Mouse (Mus musculus): ENCODE data around the gene Dscam. TPM values are rescaled to one million over a fixed set of nuclear protein-coding genes. Genes with fewer than 3 reads are reported as not detected.

Gene Dscam
- polyA plus RNA-seq, 1 experiment from 2014 or later = not detected

GRCm38 (mm10) chr16:96754971-96755504, 415.5 kb downstream of the Dscam start:
- peaks cover 3% of the 10 kb centered on the region; the same call in 1 of the 2 replicates for H3K27me3 ChIP-seq (ENCODE audit: control insufficient read depth, insufficient read depth, low read length)
- no peaks in the 10 kb centered on the region for H3K4me1 ChIP-seq (ENCODE audit: control insufficient read depth, insufficient read depth, low read length)
- H3K9me3 ChIP-seq (ENCODE audit: control insufficient read depth, low read length) = no peaks in the 10 kb centered on the region
- no peaks in the 10 kb centered on the region for H3K36me3 ChIP-seq (ENCODE audit: control insufficient read depth, insufficient read depth, low read length)
- H3K4me2 ChIP-seq (replicated peaks; ENCODE audit: low read depth, low read length) = no peak overlapping the region
- 75% methylated on average over 6 of the region's 6 CpGs for WGBS
- no peak for ATAC-seq (ENCODE audit: low FRiP score, low TSS enrichment)
- no peak overlapping the region for H3K9ac ChIP-seq (ENCODE audit: low read depth, low read length)
- H3K27ac ChIP-seq (ENCODE audit: low read depth, low read length) = no peak overlapping the region
- H3K4me3 ChIP-seq (ENCODE audit: low read length) = no peak overlapping the region

DNA sequence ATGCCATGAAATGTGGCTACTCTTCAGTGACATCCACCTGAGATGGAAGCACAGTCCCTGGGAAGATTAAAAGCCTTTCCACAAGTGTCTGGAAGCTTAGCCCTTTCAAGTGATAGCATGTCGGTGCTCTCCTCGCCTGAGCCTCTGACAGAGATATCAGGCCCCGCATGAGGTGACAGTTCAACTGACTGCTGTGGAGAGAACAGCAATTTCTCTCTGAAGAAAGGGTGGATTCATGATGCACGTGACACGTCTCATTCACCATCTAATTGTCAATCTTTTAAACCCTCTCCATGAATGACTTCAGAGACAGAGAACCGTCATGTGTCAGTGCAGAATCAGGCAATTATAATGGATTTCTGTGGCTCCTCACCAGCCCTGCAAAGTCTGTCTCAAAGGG, 416.2 kb downstream of the Dscam start:
- Histone ChIP-seq H3K27me3 (ENCODE audit: control insufficient read depth, insufficient read depth, low read length) (peaks cover 3% of the 10 kb centered on the region; the same call in 1 of the 2 replicates), H3K36me3 (ENCODE audit: control insufficient read depth, insufficient read depth, low read length) (no peaks in the 10 kb centered on the region), H3K9me3 (ENCODE audit: control insufficient read depth, low read length) (no peaks in the 10 kb centered on the region), H3K4me2 (replicated peaks; ENCODE audit: low read depth, low read length) (no peak overlapping the region), H3K4me3 (ENCODE audit: low read length) (no peak overlapping the region), H3K9ac (ENCODE audit: low read depth, low read length) (no peak overlapping the region), H3K27ac (ENCODE audit: low read depth, low read length) (no peak overlapping the region), H3K4me1 (ENCODE audit: control insufficient read depth, insufficient read depth, low read length) (no peaks in the 10 kb centered on the region)
- WGBS = 70% methylated on average over 6 of the region's 6 CpGs
- ATAC-seq (ENCODE audit: low FRiP score, low TSS enrichment) = no peak

DNA sequence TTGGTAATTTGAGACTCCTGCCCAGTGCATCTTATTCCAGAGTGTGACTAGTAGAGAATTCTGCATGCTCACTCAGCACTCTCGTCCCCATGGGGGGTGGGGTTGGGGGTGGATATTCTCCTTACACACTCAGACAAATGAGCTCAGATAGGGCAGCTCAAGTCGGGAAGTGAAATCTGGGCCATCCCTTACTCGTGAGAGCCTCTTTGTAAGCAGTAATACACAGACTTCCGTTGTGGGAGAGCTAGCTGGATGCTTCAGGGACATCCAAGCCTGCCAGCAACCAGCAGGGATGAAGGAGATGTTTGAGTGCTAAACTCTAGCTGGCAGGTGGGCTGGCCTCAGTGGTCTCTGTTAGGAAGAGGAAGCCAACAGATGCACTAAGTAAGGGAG, 416.8 kb downstream of the Dscam start:
- ATAC-seq (ENCODE audit: low FRiP score, low TSS enrichment) = no peak
- WGBS = 36% methylated on average over 4 of the region's 4 CpGs
- no peak overlapping the region for H3K27ac ChIP-seq (ENCODE audit: low read depth, low read length)

GRCm38 (mm10) chr16:96753164-96753780, 417.3 kb downstream of the Dscam start:
- Histone ChIP-seq H3K4me1 (ENCODE audit: control insufficient read depth, insufficient read depth, low read length) (no peaks in the 10 kb centered on the region), H3K4me2 (replicated peaks; ENCODE audit: low read depth, low read length) (no peak overlapping the region), H3K27me3 (ENCODE audit: control insufficient read depth, insufficient read depth, low read length) (no peaks in the 10 kb centered on the region; the same call in 1 of the 2 replicates), H3K9ac (ENCODE audit: low read depth, low read length) (no peak overlapping the region), H3K4me3 (ENCODE audit: low read length) (no peak overlapping the region), H3K9me3 (ENCODE audit: control insufficient read depth, low read length) (no peaks in the 10 kb centered on the region), H3K27ac (ENCODE audit: low read depth, low read length) (no peak overlapping the region), H3K36me3 (ENCODE audit: control insufficient read depth, insufficient read depth, low read length) (no peaks in the 10 kb centered on the region)
- 80% methylated on average over 2 of the region's 2 CpGs for WGBS
- no peak for ATAC-seq (ENCODE audit: low FRiP score, low TSS enrichment)

More for the DNA sequence above, 416.8 kb downstream of the Dscam start:
- Histone ChIP-seq H3K4me2 (replicated peaks; ENCODE audit: low read depth, low read length) (no peak overlapping the region), H3K4me1 (ENCODE audit: control insufficient read depth, insufficient read depth, low read length) (no peaks in the 10 kb centered on the region), H3K27me3 (ENCODE audit: control insufficient read depth, insufficient read depth, low read length) (peaks cover 3% of the 10 kb centered on the region; the same call in 1 of the 2 replicates), H3K4me3 (ENCODE audit: low read length) (no peak overlapping the region), H3K36me3 (ENCODE audit: control insufficient read depth, insufficient read depth, low read length) (no peaks in the 10 kb centered on the region), H3K9me3 (ENCODE audit: control insufficient read depth, low read length) (no peaks in the 10 kb centered on the region), H3K9ac (ENCODE audit: low read depth, low read length) (no peak overlapping the region)

GRCm38 (mm10) chr16:96742475-96743255, 427.9 kb downstream of the Dscam start:
- no peak overlapping the region for H3K4me2 ChIP-seq (replicated peaks; ENCODE audit: low read depth, low read length)
- no peak overlapping the region for H3K27ac ChIP-seq (ENCODE audit: low read depth, low read length)
- H3K36me3 ChIP-seq (ENCODE audit: control insufficient read depth, insufficient read depth, low read length) = no peaks in the 10 kb centered on the region
- H3K27me3 ChIP-seq (ENCODE audit: control insufficient read depth, insufficient read depth, low read length) = no peaks in the 10 kb centered on the region
- no peaks in the 10 kb centered on the region for H3K4me1 ChIP-seq (ENCODE audit: control insufficient read depth, insufficient read depth, low read length)
- H3K9me3 ChIP-seq (ENCODE audit: control insufficient read depth, low read length) = no peaks in the 10 kb centered on the region
- WGBS = 71% methylated on average over 5 of the region's 5 CpGs
- H3K4me3 ChIP-seq (ENCODE audit: low read length) = no peak overlapping the region
- ATAC-seq (ENCODE audit: low FRiP score, low TSS enrichment) = no peak
- no peak overlapping the region for H3K9ac ChIP-seq (ENCODE audit: low read depth, low read length)

GRCm38 (mm10) chr16:96741336-96741735, 429.2 kb downstream of the Dscam start:
- WGBS = 83% methylated on average over 1 of the region's 1 CpGs
- Histone ChIP-seq H3K27me3 (ENCODE audit: control insufficient read depth, insufficient read depth, low read length) (no peaks in the 10 kb centered on the region), H3K9ac (ENCODE audit: low read depth, low read length) (no peak overlapping the region)

DNA sequence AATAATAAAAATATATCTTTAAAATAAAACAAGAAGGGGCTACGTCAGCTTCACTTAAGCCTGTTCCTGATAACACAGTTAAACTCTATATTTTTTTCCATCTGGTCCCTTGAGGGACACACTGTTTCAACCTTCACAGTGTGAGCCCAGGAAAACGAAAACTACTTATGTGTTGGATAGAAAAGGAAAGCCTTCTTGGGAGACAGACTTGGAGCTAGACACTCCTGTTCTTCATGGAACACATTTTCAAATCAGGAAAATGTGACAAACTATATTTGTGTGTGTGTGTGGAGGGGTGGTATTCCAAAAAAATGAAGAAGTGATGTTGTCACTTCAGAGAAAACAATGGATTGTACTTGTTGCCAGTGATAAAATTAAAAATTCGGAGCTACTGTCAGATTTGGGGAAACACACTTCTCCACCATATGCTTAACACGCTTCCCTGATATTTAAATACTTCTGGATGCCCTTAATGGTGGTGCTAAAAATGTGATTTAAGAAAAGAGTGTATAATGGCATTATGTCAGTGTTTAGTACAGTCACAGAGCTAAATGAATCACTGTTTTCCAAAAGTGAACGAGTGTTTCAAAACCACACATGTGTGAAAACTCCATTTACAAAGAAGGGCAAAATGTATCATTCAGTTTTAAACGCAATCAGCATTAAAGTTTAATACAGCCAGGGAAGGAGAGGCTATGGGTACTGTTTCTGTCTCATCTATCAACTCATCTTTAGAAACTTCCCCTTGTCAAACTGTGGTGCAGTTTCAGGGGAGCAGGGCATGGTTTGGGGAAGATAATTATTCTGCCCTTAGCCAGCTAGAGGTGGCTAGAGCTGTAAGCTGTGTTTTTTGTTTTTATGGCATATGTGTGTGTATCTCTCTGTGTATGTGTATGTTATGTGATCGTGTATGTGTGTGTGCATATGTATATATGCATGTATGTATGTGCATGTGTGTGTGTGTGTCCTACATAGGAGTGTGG, 430.2 kb downstream of the Dscam start:
- Histone ChIP-seq H3K36me3 (ENCODE audit: control insufficient read depth, insufficient read depth, low read length) (no peaks in the 10 kb centered on the region), H3K9ac (ENCODE audit: low read depth, low read length) (no peak overlapping the region), H3K4me3 (ENCODE audit: low read length) (no peak overlapping the region), H3K4me2 (replicated peaks; ENCODE audit: low read depth, low read length) (no peak overlapping the region), H3K27ac (ENCODE audit: low read depth, low read length) (no peak overlapping the region), H3K27me3 (ENCODE audit: control insufficient read depth, insufficient read depth, low read length) (no peaks in the 10 kb centered on the region), H3K9me3 (ENCODE audit: control insufficient read depth, low read length) (no peaks in the 10 kb centered on the region), H3K4me1 (ENCODE audit: control insufficient read depth, insufficient read depth, low read length) (no peaks in the 10 kb centered on the region)
- WGBS = 83% methylated on average over 7 of the region's 7 CpGs
- no peak for ATAC-seq (ENCODE audit: low FRiP score, low TSS enrichment)

More at GRCm38 (mm10) chr16:96741336-96741735, 429.2 kb downstream of the Dscam start:
- H3K36me3 ChIP-seq (ENCODE audit: control insufficient read depth, insufficient read depth, low read length) = no peaks in the 10 kb centered on the region
- H3K4me1 ChIP-seq (ENCODE audit: control insufficient read depth, insufficient read depth, low read length) = no peaks in the 10 kb centered on the region
- no peak overlapping the region for H3K4me3 ChIP-seq (ENCODE audit: low read length)
- no peak for ATAC-seq (ENCODE audit: low FRiP score, low TSS enrichment)
- H3K27ac ChIP-seq (ENCODE audit: low read depth, low read length) = no peak overlapping the region
- H3K9me3 ChIP-seq (ENCODE audit: control insufficient read depth, low read length) = no peaks in the 10 kb centered on the region
- H3K4me2 ChIP-seq (replicated peaks; ENCODE audit: low read depth, low read length) = no peak overlapping the region

DNA sequence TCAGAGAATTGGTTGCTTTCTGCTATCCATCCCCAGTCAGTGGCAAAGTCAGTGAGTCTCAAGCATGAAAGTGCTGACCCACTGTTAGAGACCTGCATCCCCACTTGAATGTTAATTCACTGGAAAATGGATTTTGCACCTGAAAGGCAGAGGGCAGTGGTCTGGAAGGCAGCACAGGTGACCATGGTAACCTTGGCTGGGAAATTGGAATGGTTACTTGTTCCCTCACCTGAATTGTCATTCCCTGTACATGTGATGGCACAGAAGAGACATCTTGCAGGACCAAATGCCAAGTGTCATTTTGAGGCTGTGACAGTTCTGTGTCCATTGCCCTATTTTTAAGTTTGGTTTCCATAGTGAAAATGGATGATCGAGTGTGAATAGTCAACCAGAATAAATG, 434.1 kb downstream of the Dscam start:
- 84% methylated on average over 1 of the region's 1 CpGs for WGBS

More for the DNA sequence above, 434.1 kb downstream of the Dscam start:
- Histone ChIP-seq H3K4me2 (replicated peaks; ENCODE audit: low read depth, low read length) (no peak overlapping the region), H3K9me3 (ENCODE audit: control insufficient read depth, low read length) (no peaks in the 10 kb centered on the region), H3K36me3 (ENCODE audit: control insufficient read depth, insufficient read depth, low read length) (no peaks in the 10 kb centered on the region), H3K27ac (ENCODE audit: low read depth, low read length) (no peak overlapping the region), H3K9ac (ENCODE audit: low read depth, low read length) (no peak overlapping the region), H3K4me1 (ENCODE audit: control insufficient read depth, insufficient read depth, low read length) (no peaks in the 10 kb centered on the region), H3K4me3 (ENCODE audit: low read length) (no peak overlapping the region), H3K27me3 (ENCODE audit: control insufficient read depth, insufficient read depth, low read length) (no peaks in the 10 kb centered on the region)
- no peak for ATAC-seq (ENCODE audit: low FRiP score, low TSS enrichment)
